13 mouse cellular contexts compared by ENCODE assay signal in the genomic region with DNA sequence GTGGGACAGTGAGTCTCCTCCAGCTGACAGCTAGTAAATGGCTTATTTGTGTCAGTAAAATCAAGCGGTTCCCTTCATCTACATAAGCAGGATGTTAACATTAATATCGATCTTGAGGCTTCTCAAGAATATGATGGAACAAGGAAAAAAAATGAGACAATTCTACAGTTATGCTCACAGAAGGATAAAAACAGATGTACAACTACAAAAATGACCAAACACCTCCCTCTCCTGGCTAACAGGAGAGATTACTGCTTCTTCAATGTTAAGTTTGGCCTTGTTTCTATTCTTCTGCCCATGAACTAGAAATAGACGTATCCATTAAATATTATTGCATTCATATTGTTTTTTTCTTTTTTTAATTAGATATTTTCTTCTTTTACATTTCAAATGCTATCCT.
DNase-seq lines count a peak whose midpoint lies in the region; ATAC-seq and TF ChIP-seq lines count a peak whose summit lies in the region.
"Had no signal": no experiment of that assay in that cellular context is flagged by ENCODE, and none has a peak within 500 bp of the region (broad histone marks: within the 10 kb centered on the region; RNA-seq: fewer than 3 reads in every experiment).

No protein-coding gene starts in this region.

- no peak overlapping the region for H3K9ac ChIP-seq in hindbrain, embryonic 14.5 days
- no peak overlapping the region for H3K9ac ChIP-seq in hindbrain, embryonic 12.5 days
- H3K9ac ChIP-seq in lung, postnatal 0 days (replicated peaks; ENCODE audit: low read depth) = no peak overlapping the region
- H3K9ac ChIP-seq: intestine, embryonic 15.5 days had no signal

- no peak overlapping the region for H3K4me2 ChIP-seq in hindbrain, embryonic 14.5 days (replicated peaks)
- no peak overlapping the region for H3K4me2 ChIP-seq in hindbrain, embryonic 12.5 days (replicated peaks)
- no peak overlapping the region for H3K4me2 ChIP-seq in lung, postnatal 0 days (replicated peaks; ENCODE audit: low read depth, low read length)
- H3K4me2 ChIP-seq: intestine, embryonic 15.5 days had no signal

- no peaks in the 10 kb centered on the region for H3K27me3 ChIP-seq in hindbrain, embryonic 14.5 days (ENCODE audit: control insufficient read depth, insufficient read depth, low read length)
- H3K27me3 ChIP-seq in hindbrain, embryonic 12.5 days = no peaks in the 10 kb centered on the region
- H3K27me3 ChIP-seq in lung, postnatal 0 days (replicated peaks; ENCODE audit: insufficient read depth, low read length) = no peaks in the 10 kb centered on the region
- no peaks in the 10 kb centered on the region for H3K27me3 ChIP-seq in Patski
- H3K27me3 ChIP-seq: intestine, embryonic 15.5 days had no signal

- no peak overlapping the region for H3K27ac ChIP-seq in hindbrain, embryonic 14.5 days
- no peak overlapping the region for H3K27ac ChIP-seq in hindbrain, embryonic 12.5 days
- H3K27ac ChIP-seq in lung, postnatal 0 days (ENCODE audit: low read length) = no peak overlapping the region
- H3K27ac ChIP-seq: intestine, embryonic 15.5 days had no signal

- H3K4me3 ChIP-seq in hindbrain, embryonic 14.5 days (replicated peaks; ENCODE audit: low read length) = no peak overlapping the region
- no peak overlapping the region for H3K4me3 ChIP-seq in hindbrain, embryonic 12.5 days
- no peak overlapping the region for H3K4me3 ChIP-seq in lung, postnatal 0 days (ENCODE audit: low read depth, low read length)
- H3K4me3 ChIP-seq: intestine, embryonic 15.5 days had no signal

- peak; percentile 53 for DNase-seq in hindbrain, embryonic 14.5 days (ENCODE audit: low spot score)
- peak; percentile 75 for DNase-seq in lung, postnatal 0 days (ENCODE audit: low spot score)
- DNase-seq in lung, postnatal 14 days = no peak
- DNase-seq in Patski (ENCODE audit: low read depth, low spot score) = no peak
- DNase-seq in retina, postnatal 1 day = peak; percentile 43
- no peak for DNase-seq in B cell, adult 2 months
- DNase-seq in testis, postnatal 10 days (ENCODE audit: low spot score) = no peak
- DNase-seq: adrenal gland, postnatal 10 days; cerebellum, adult 11-12 months had no signal

- H3K4me1 ChIP-seq in hindbrain, embryonic 14.5 days (replicated peaks; ENCODE audit: control insufficient read depth, insufficient read depth, low read length) = peaks cover 17% of the 10 kb centered on the region
- H3K4me1 ChIP-seq in hindbrain, embryonic 12.5 days = peaks cover 17% of the 10 kb centered on the region
- H3K4me1 ChIP-seq in lung, postnatal 0 days (ENCODE audit: insufficient read depth, low read depth, low read length) = no peaks in the 10 kb centered on the region; the same call in 1 of the 2 replicates

- in situ Hi-C loops in Patski (cut with MboI; ENCODE audit: low pct_unique_long_range_greater_than_20kb) = loop anchor here (5.0 to 10.0 kb wide), 2 partner anchors 167 to 509 kb away; no protein-coding TSS in a partner anchor

- no peaks in the 10 kb centered on the region for H3K36me3 ChIP-seq in hindbrain, embryonic 14.5 days (replicated peaks; ENCODE audit: control insufficient read depth, insufficient read depth)
- H3K36me3 ChIP-seq in hindbrain, embryonic 12.5 days = no peaks in the 10 kb centered on the region
- no peaks in the 10 kb centered on the region for H3K36me3 ChIP-seq in lung, postnatal 0 days (ENCODE audit: insufficient read depth, low read length)
- H3K36me3 ChIP-seq: G1E; intestine, embryonic 15.5 days had no signal

- no peak for ATAC-seq in hindbrain, embryonic 14.5 days (ENCODE audit: low FRiP score)
- ATAC-seq in hindbrain, embryonic 12.5 days (ENCODE audit: low FRiP score) = no peak
- ATAC-seq in lung, postnatal 0 days = no peak
- no peak for ATAC-seq in Patski
- ATAC-seq: forebrain, embryonic 16.5 days; intestine, embryonic 15.5 days had no signal

- TF ChIP-seq EP300 in lung, postnatal 0 days (IDR thresholded peaks at IDR 0.05) = no peak

- CTCF ChIA-PET in Patski (lab: Charles Lee) = interaction anchor here (0.8 to 1.7 kb wide), 3 partner anchors 53 to 211 kb away, joined by 3 to 6 read pairs (median 4); no protein-coding TSS in a partner anchor

- TF ChIP-seq CTCF in lung, postnatal 0 days (IDR thresholded peaks at IDR 0.05) = peak; percentile 72
- TF ChIP-seq CTCF in Patski (IDR thresholded peaks at IDR 0.05) = peak; percentile 49

- H3K9me3 ChIP-seq in hindbrain, embryonic 14.5 days (ENCODE audit: control insufficient read depth, low read length) = no peaks in the 10 kb centered on the region
- no peaks in the 10 kb centered on the region for H3K9me3 ChIP-seq in hindbrain, embryonic 12.5 days (replicated peaks)
- H3K9me3 ChIP-seq in lung, postnatal 0 days (ENCODE audit: low read length) = no peaks in the 10 kb centered on the region
- H3K9me3 ChIP-seq: G1E; intestine, embryonic 15.5 days had no signal

- POLR2A ChIA-PET in Patski (lab: Charles Lee) = no interaction called here

- 79% methylated on average over 3 of the region's 3 CpGs for WGBS in hindbrain, embryonic 14.5 days
- WGBS in hindbrain, embryonic 12.5 days = 89% methylated on average over 3 of the region's 3 CpGs
- WGBS in lung, postnatal 0 days = 52% methylated on average over 3 of the region's 3 CpGs

Comparison
In these comparisons a context has a peak if more than half of its experiments do, and no peak if none do; other contexts are left out.
1. DNase-seq: peak in hindbrain, embryonic 14.5 days (single experiment), lung, postnatal 0 days (single experiment) and retina, postnatal 1 day (single experiment); none in lung, postnatal 14 days (single experiment), Patski (single experiment), B cell, adult 2 months (0 of 2) and testis, postnatal 10 days (single experiment).